Mouse (Mus musculus) midbrain, postnatal 0 days (tissue): ENCODE results near the gene Ahsa1. TPM values are rescaled to one million over a fixed set of nuclear protein-coding genes. Genes with fewer than 3 reads are reported as not detected.
A peak's percentile ranks its signal among the peaks of the same experiment; 100 is the strongest.

Experiments
- ATAC-seq: fragments of 200-750 bp; cut with Nextera tagmentation; 2 replicates; pipeline ENCODE4 v1.8.0; 2017; ENCODE audit warnings: moderate number of reproducible peaks, mild to moderate bottlenecking, moderate TSS enrichment, moderate library complexity; ENCODE audit not compliant: low FRiP score
- DNase-seq: peaks from one replicate; pipeline ENCODE4 v3.0.0-alpha.2; 2015; ENCODE audit warnings: low spot score
- H3K27ac ChIP-seq: fragments of 300-500 bp; sonication (generic); 2 replicates; pipeline ENCODE4 v1.5.1; 2014; ENCODE audit warnings: low read depth, mild to moderate bottlenecking, low read length, mixed read lengths
- H3K27me3 ChIP-seq: fragments of 300-500 bp; sonication (generic); 2 replicates; pipeline ENCODE4 v1.6.1; 2014; ENCODE audit warnings: low read length, control low read depth, mixed read lengths; ENCODE audit not compliant: insufficient read depth
- H3K36me3 ChIP-seq: fragments of 300-500 bp; sonication (generic); 2 replicates; pipeline ENCODE4 v1.6.1; 2014; ENCODE audit warnings: low read length, control low read depth, mixed read lengths; ENCODE audit not compliant: insufficient read depth
- H3K4me1 ChIP-seq: fragments of 300-500 bp; sonication (generic); 2 replicates; pipeline ENCODE4 v1.6.1; 2014; ENCODE audit warnings: mild to moderate bottlenecking, control low read depth, antibody characterized with exemption, low read length, mixed read lengths; ENCODE audit not compliant: insufficient read depth
- H3K4me2 ChIP-seq: fragments of 300-500 bp; sonication (generic); 2 replicates; pipeline ENCODE4 v1.6.1; 2014; ENCODE audit warnings: low read depth, mild to moderate bottlenecking, low read length, mixed read lengths; ENCODE audit not compliant: poor library complexity, severe bottlenecking
- H3K4me3 ChIP-seq: fragments of 300-500 bp; sonication (generic); 2 replicates; pipeline ENCODE4 v1.5.1; 2014; ENCODE audit warnings: low read depth, mild to moderate bottlenecking, low read length, moderate library complexity
- H3K9ac ChIP-seq: fragments of 300-500 bp; sonication (generic); replicated peaks from 2 replicates; pipeline ENCODE4 v1.6.1; 2014; ENCODE audit warnings: mild to moderate bottlenecking, low read length, moderate library complexity, mixed read lengths; ENCODE audit not compliant: poor library complexity, severe bottlenecking
- H3K9me3 ChIP-seq: fragments of 300-500 bp; sonication (generic); 2 replicates; pipeline ENCODE4 v1.6.1; 2016; ENCODE audit warnings: low read length, control low read depth
- CTCF ChIP-seq: IDR thresholded peaks from 2 replicates; pipeline ENCODE4 v1.5.1; 2016; ENCODE audit warnings: antibody characterized with exemption, mild to moderate bottlenecking
- WGBS: fragments of 180-500 bp; shearing (Covaris S2); extraction: QIAGEN DNeasy Blood & Tissue Kit; methylation state at CpG from one replicate; pipeline ENCODE4 v1.1.7; 2014; 5-methylcytosine and 5-hydroxymethylcytosine counted together
- polyA plus RNA-seq: library from polyadenylated mRNA; unstranded; fragments of >200 nt; fragmentation: Nextera tagmentation; extraction: Ambion mirVana; gene quantifications from 2 replicates; pipeline ENCODE4 v1.2.1, GENCODE M21; 2015
- total RNA-seq: library from RNA; depleted of rRNA; stranded (reverse); fragments of >200 nt; gene quantifications from 2 replicates; pipeline ENCODE4 v1.2.3, GENCODE M21; 2014

The Ahsa1 gene
- total and polyA plus RNA-seq, 2 experiments from 2014 or later: 116 to 169 TPM

- no peak overlapping the region for H3K27ac ChIP-seq
- no peak for TF ChIP-seq CTCF
Observed at GRCm38 (mm10) chr12:87284268-87284667, 18.0 kb downstream of the Ahsa1 start.

GRCm38 (mm10) chr12:87284726-87285125 lies 18.4 kb downstream of the Ahsa1 start:
- ATAC-seq: no peak
- no peak for TF ChIP-seq CTCF
- no peaks in the 10 kb centered on the region for H3K9me3 ChIP-seq
- WGBS: 91% methylated on average over 5 of the region's 5 CpGs
- H3K27ac ChIP-seq: no peak overlapping the region
- H3K27me3 ChIP-seq: no peaks in the 10 kb centered on the region
- H3K4me3 ChIP-seq: no peak overlapping the region
- H3K4me1 ChIP-seq: no peaks in the 10 kb centered on the region
- no peak overlapping the region for H3K9ac ChIP-seq
- H3K4me2 ChIP-seq: no peak overlapping the region
- no peak for DNase-seq
- H3K36me3 ChIP-seq: no peaks in the 10 kb centered on the region

More at GRCm38 (mm10) chr12:87284268-87284667, 18.0 kb downstream of the Ahsa1 start:
- Histone ChIP-seq H3K4me2 (no peak overlapping the region), H3K27me3 (no peaks in the 10 kb centered on the region), H3K36me3 (no peaks in the 10 kb centered on the region), H3K4me1 (no peaks in the 10 kb centered on the region), H3K9ac (no peak overlapping the region), H3K9me3 (no peaks in the 10 kb centered on the region), H3K4me3 (no peak overlapping the region)
- 82% methylated on average over 4 of the region's 4 CpGs for WGBS
- DNase-seq (no peak), ATAC-seq (no peak)

- H3K4me3 ChIP-seq: no peak overlapping the region
- H3K27me3 ChIP-seq: no peaks in the 10 kb centered on the region
- no peaks in the 10 kb centered on the region for H3K9me3 ChIP-seq
- no peak overlapping the region for H3K4me2 ChIP-seq
- no peaks in the 10 kb centered on the region for H3K4me1 ChIP-seq
- H3K36me3 ChIP-seq: no peaks in the 10 kb centered on the region
- WGBS: 94% methylated on average over 5 of the region's 5 CpGs
- ATAC-seq: no peak
- H3K27ac ChIP-seq: no peak overlapping the region
- no peak for TF ChIP-seq CTCF
- no peak overlapping the region for H3K9ac ChIP-seq
- DNase-seq: no peak
Observed at GRCm38 (mm10) chr12:87289100-87289499, 22.8 kb downstream of the Ahsa1 start.

DNA sequence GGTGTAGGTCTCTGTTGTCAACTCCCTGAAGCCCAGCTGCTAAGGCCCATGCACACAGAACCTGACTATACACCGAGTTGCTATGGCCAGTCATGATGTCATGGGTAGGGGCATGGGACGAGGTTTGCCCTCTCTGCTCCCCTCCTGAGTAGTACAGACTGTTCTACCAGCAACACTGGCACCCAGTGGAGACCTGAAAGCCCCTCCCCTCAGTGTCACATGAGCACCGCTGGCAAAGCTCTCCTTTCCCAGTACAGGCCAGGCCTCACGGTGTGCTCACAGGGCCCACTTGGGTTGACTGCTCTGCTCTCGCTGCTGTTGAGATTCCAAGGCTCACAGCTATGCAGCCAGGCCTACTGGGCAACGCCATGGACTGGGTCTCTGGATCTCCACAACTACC lies 27.7 kb downstream of the Ahsa1 start:
- DNase-seq (no peak), ATAC-seq (no peak)
- Histone ChIP-seq H3K4me2 (no peak overlapping the region), H3K36me3 (no peaks in the 10 kb centered on the region), H3K27ac (no peak overlapping the region), H3K4me3 (no peak overlapping the region), H3K4me1 (no peaks in the 10 kb centered on the region), H3K9ac (no peak overlapping the region), H3K27me3 (0 out of 2 replicates have a peak, but pooled peaks cover 7% of the 10 kb centered on the region), H3K9me3 (no peaks in the 10 kb centered on the region)
- no peak for TF ChIP-seq CTCF
- WGBS: 79% methylated on average over 6 of the region's 6 CpGs

- Histone ChIP-seq H3K27me3 (peaks cover 11% of the 10 kb centered on the region; the same call in 1 of the 2 replicates), H3K27ac (no peak overlapping the region), H3K4me1 (no peaks in the 10 kb centered on the region), H3K4me2 (peak overlapping the region; percentile 98), H3K4me3 (peak overlapping the region; percentile 71), H3K9me3 (no peaks in the 10 kb centered on the region), H3K9ac (peak overlapping the region; percentile 84), H3K36me3 (no peaks in the 10 kb centered on the region)
- ATAC-seq (peak; percentile 62), DNase-seq (no peak)
- 7% methylated on average over 29 of the region's 29 CpGs for WGBS
- 0 out of 2 replicates have a peak, but pooled peaks have one; percentile 13 for TF ChIP-seq CTCF
Observed at GRCm38 (mm10) chr12:87299037-87299656, 32.9 kb downstream of the Ahsa1 start.

- Histone ChIP-seq H3K36me3 (no peaks in the 10 kb centered on the region), H3K9me3 (no peaks in the 10 kb centered on the region), H3K27ac (no peak within 1 kb of the TSS), H3K4me2 (peak within 1 kb of the TSS; percentile 98), H3K27me3 (peaks cover 11% of the 10 kb centered on the region; the same call in 1 of the 2 replicates), H3K4me3 (peak within 1 kb of the TSS; percentile 71), H3K4me1 (no peaks in the 10 kb centered on the region), H3K9ac (peak within 1 kb of the TSS; percentile 84)
- no peak for TF ChIP-seq CTCF
- DNase-seq: peak; percentile 15
- WGBS: under 1% methylated on average over 57 of the region's 86 CpGs
- ATAC-seq: peak; percentile 83
Observed at GRCm38 (mm10) chr12:87299657-87300440, 33.6 kb downstream of the Ahsa1 start, which contains the start of gene Ism2. Gene Ism2 (minus strand): TSS chr12:87299705.
